Mouse (Mus musculus) gastrocnemius, postnatal 14 days (tissue): ENCODE data around the gene Kdelr1. TPM values are rescaled to one million over a fixed set of nuclear protein-coding genes. Genes with fewer than 3 reads are reported as not detected.

Source experiments
- total RNA-seq, 2 experiments: library from RNA; stranded (reverse); gene quantifications; 2 replicates each; pipeline ENCODE4 v1.2.3; 2021

Kdelr1 gene
- total RNA-seq, 2 experiments from 2014 or later: 64.2 to 68.5 TPM

Other genes starting within 250 kb of the Kdelr1 start
- gene Rasip1, start 245.3 kb upstream of the Kdelr1 start, total RNA-seq: 10 to 100 TPM; 14.1 to 16.1 TPM
- 10 to 100 TPM; 60.3 to 85.3 TPM for gene Mamstr, start 232.8 kb upstream of the Kdelr1 start, total RNA-seq
- gene Fut2, start 206.4 kb upstream of the Kdelr1 start, total RNA-seq: under 1 TPM; 0.58 to 0.66 TPM
- under 1 TPM; 0.51 to 0.62 TPM for gene Ntn5, start 188.8 kb upstream of the Kdelr1 start, total RNA-seq
- under 1 TPM; 0.18 to 0.31 TPM for gene Sec1, start 178.4 kb upstream of the Kdelr1 start, total RNA-seq
- 1 to 10 TPM; 4.5 to 4.6 TPM for gene Car11, start 172.9 kb upstream of the Kdelr1 start, total RNA-seq
- 10 to 100 TPM; 20.6 to 32.8 TPM for gene Dbp, start 167.7 kb upstream of the Kdelr1 start, total RNA-seq
- 100 to 1,000 TPM; 607 to 662 TPM for gene Rpl18, start 157.3 kb upstream of the Kdelr1 start, total RNA-seq
- 10 to 100 TPM; 12.0 to 13.2 TPM for gene Sphk2, start 154.8 kb upstream of the Kdelr1 start, total RNA-seq
- under 1 TPM; 0.16 TPM for gene Fam83e, start 151.6 kb upstream of the Kdelr1 start, total RNA-seq
- not detected for gene Spaca4, start 147.0 kb upstream of the Kdelr1 start, total RNA-seq
- gene Lmtk3, start 89.0 kb upstream of the Kdelr1 start, total RNA-seq: under 1 TPM; 0.11 to 0.39 TPM
- gene Sult2b1, start 88.1 kb upstream of the Kdelr1 start, total RNA-seq: not detected
- gene Cyth2, start 58.2 kb upstream of the Kdelr1 start, total RNA-seq: 10 to 100 TPM; 34.6 to 35.8 TPM
- gene Kcnj14, start 48.0 kb upstream of the Kdelr1 start, total RNA-seq: under 1 TPM; 0.16 to 0.18 TPM
- gene Grwd1, start 41.8 kb upstream of the Kdelr1 start, total RNA-seq: 10 to 100 TPM; 10.5 to 16.5 TPM
- gene Grin2d, start 5.6 kb downstream of the Kdelr1 start, total RNA-seq: under 1 TPM; 0.44 to 0.64 TPM
- gene Syngr4, start 23.9 kb downstream of the Kdelr1 start, total RNA-seq: under 1 TPM in 1 of 2 experiments, not detected in 1; 0.24 TPM
- gene Tmem143, start 24.2 kb downstream of the Kdelr1 start, total RNA-seq: 10 to 100 TPM; 49.2 to 61.0 TPM
- gene Emp3, start 48.6 kb downstream of the Kdelr1 start, total RNA-seq: 10 to 100 TPM; 21.5 to 31.1 TPM
- gene Ccdc114, start 51.3 kb downstream of the Kdelr1 start, total RNA-seq: under 1 TPM; 0.39 to 0.78 TPM
- under 1 TPM; 0.07 to 0.21 TPM for gene Abcc6, start 157.5 kb downstream of the Kdelr1 start, total RNA-seq
- gene Nomo1, start 160.9 kb downstream of the Kdelr1 start, total RNA-seq: 10 to 100 TPM; 40.3 to 42.2 TPM
- 10 to 100 TPM; 70.7 to 71.9 TPM for gene Kcnj11, start 228.0 kb downstream of the Kdelr1 start, total RNA-seq